Mouse (Mus musculus): ENCODE measurements around the gene Gfod2. TPM values are rescaled to one million over a fixed set of nuclear protein-coding genes. Genes with fewer than 3 reads are reported as not detected.

The Gfod2 gene
- polyA plus RNA-seq, 1 experiment from 2014 or later, result 15.1 TPM

Other genes with a start within 250 kb of the Gfod2 start
- 1.1 and 2.2 TPM in 2 replicates for gene Hsd11b2, start 239.9 kb downstream of the Gfod2 start, polyA plus RNA-seq (2014; fragmentation: Nextera tagmentation; extraction: Ambion mirVana)
- 92.7 and 102 TPM in 2 replicates for gene Atp6v0d1, start 192.6 kb downstream of the Gfod2 start, polyA plus RNA-seq (2014; fragmentation: Nextera tagmentation; extraction: Ambion mirVana)
- gene Ripor1, start 153.4 kb downstream of the Gfod2 start, polyA plus RNA-seq (2014; fragmentation: Nextera tagmentation; extraction: Ambion mirVana), result 22.4 and 23.6 TPM in 2 replicates
- gene Ctcf, start 122.1 kb downstream of the Gfod2 start, polyA plus RNA-seq (2014; fragmentation: Nextera tagmentation; extraction: Ambion mirVana), result 80.9 and 82.5 TPM in 2 replicates
- 1.7 and 1.9 TPM in 2 replicates for gene Agrp, start 121.3 kb downstream of the Gfod2 start, polyA plus RNA-seq (2014; fragmentation: Nextera tagmentation; extraction: Ambion mirVana)
- gene Carmil2, start 72.4 kb downstream of the Gfod2 start, polyA plus RNA-seq (2014; fragmentation: Nextera tagmentation; extraction: Ambion mirVana), result 1.1 and 1.4 TPM in 2 replicates
- 56.4 and 58.7 TPM in 2 replicates for gene Acd, start 57.6 kb downstream of the Gfod2 start, polyA plus RNA-seq (2014; fragmentation: Nextera tagmentation; extraction: Ambion mirVana)
- 17.8 and 18.4 TPM in 2 replicates for gene Pard6a, start 57.5 kb downstream of the Gfod2 start, polyA plus RNA-seq (2014; fragmentation: Nextera tagmentation; extraction: Ambion mirVana)
- gene 4933405L10Rik, start 51.0 kb downstream of the Gfod2 start, polyA plus RNA-seq (2014; fragmentation: Nextera tagmentation; extraction: Ambion mirVana), result 0.42 TPM in 1 of 2 replicates, not detected in the other
- gene Enkd1, start 50.5 kb downstream of the Gfod2 start, polyA plus RNA-seq (2014; fragmentation: Nextera tagmentation; extraction: Ambion mirVana), result 20.7 and 20.8 TPM in 2 replicates
- 10.8 and 11.2 TPM in 2 replicates for gene Ranbp10, start 68.7 kb upstream of the Gfod2 start, polyA plus RNA-seq (2014; fragmentation: Nextera tagmentation; extraction: Ambion mirVana)
- gene Tsnaxip1, start 69.1 kb upstream of the Gfod2 start, polyA plus RNA-seq (2014; fragmentation: Nextera tagmentation; extraction: Ambion mirVana), result 0.52 and 3.4 TPM in 2 replicates
- 35.0 and 35.8 TPM in 2 replicates for gene Cenpt, start 94.6 kb upstream of the Gfod2 start, polyA plus RNA-seq (2014; fragmentation: Nextera tagmentation; extraction: Ambion mirVana)
- 59.6 and 61.8 TPM in 2 replicates for gene Thap11, start 96.5 kb upstream of the Gfod2 start, polyA plus RNA-seq (2014; fragmentation: Nextera tagmentation; extraction: Ambion mirVana)
- gene Nutf2, start 101.9 kb upstream of the Gfod2 start, polyA plus RNA-seq (2014; fragmentation: Nextera tagmentation; extraction: Ambion mirVana), result 223 and 258 TPM in 2 replicates
- gene Edc4, start 122.2 kb upstream of the Gfod2 start, polyA plus RNA-seq (2014; fragmentation: Nextera tagmentation; extraction: Ambion mirVana), result 35.8 and 42.0 TPM in 2 replicates
- gene Nrn1l, start 134.9 kb upstream of the Gfod2 start, polyA plus RNA-seq (2014; fragmentation: Nextera tagmentation; extraction: Ambion mirVana), result 0.62 and 0.71 TPM in 2 replicates
- gene Pskh1, start 141.8 kb upstream of the Gfod2 start, polyA plus RNA-seq (2014; fragmentation: Nextera tagmentation; extraction: Ambion mirVana), result 26.1 and 34.0 TPM in 2 replicates
- 0.57 and 1.1 TPM in 2 replicates for gene Ctrl, start 175.2 kb upstream of the Gfod2 start, polyA plus RNA-seq (2014; fragmentation: Nextera tagmentation; extraction: Ambion mirVana)
- gene Psmb10, start 179.8 kb upstream of the Gfod2 start, polyA plus RNA-seq (2014; fragmentation: Nextera tagmentation; extraction: Ambion mirVana), result 35.9 and 37.3 TPM in 2 replicates
- 1.7 and 1.8 TPM in 2 replicates for gene Lcat, start 184.7 kb upstream of the Gfod2 start, polyA plus RNA-seq (2014; fragmentation: Nextera tagmentation; extraction: Ambion mirVana)
- gene Slc12a4, start 207.4 kb upstream of the Gfod2 start, polyA plus RNA-seq (2014; fragmentation: Nextera tagmentation; extraction: Ambion mirVana), result 42.8 and 43.9 TPM in 2 replicates
- not detected in 2 replicates for gene Dpep3, start 220.8 kb upstream of the Gfod2 start, polyA plus RNA-seq (2014; fragmentation: Nextera tagmentation; extraction: Ambion mirVana)
- 16.0 and 20.2 TPM in 2 replicates for gene Dus2, start 232.7 kb upstream of the Gfod2 start, polyA plus RNA-seq (2014; fragmentation: Nextera tagmentation; extraction: Ambion mirVana)
- gene Dpep2nb, start 247.3 kb upstream of the Gfod2 start, polyA plus RNA-seq (2014; fragmentation: Nextera tagmentation; extraction: Ambion mirVana), result not detected in 2 replicates

All from embryonic facial prominence, embryonic 14.5 days (tissue).